Mouse (Mus musculus) liver, adult 2 months (tissue): ENCODE results near the gene Syce3. TPM values are rescaled to one million over a fixed set of nuclear protein-coding genes. Genes with fewer than 3 reads are reported as not detected.

ENCODE experiments used
- DNase-seq: peaks from one replicate; pipeline ENCODE4 v3.0.0-alpha.2; 2011; ENCODE audit warnings: low read depth, low spot score; ENCODE audit errors: extremely low read depth
- H3K27ac ChIP-seq: fragments of 200-500 bp; replicated peaks from 2 replicates; pipeline ENCODE4 v1.5.1; 2012; ENCODE audit warnings: low read depth, mild to moderate bottlenecking, control low read depth, inconsistent platforms, low read length; ENCODE audit not compliant: insufficient read depth
- H3K27me3 ChIP-seq: fragments of 200-500 bp; 2 replicates; pipeline ENCODE4 v1.6.1; 2012; ENCODE audit warnings: mild to moderate bottlenecking, moderate library complexity, low read length, inconsistent platforms; ENCODE audit not compliant: control insufficient read depth, insufficient read depth
- H3K36me3 ChIP-seq: fragments of 200-500 bp; 2 replicates; pipeline ENCODE4 v1.6.1; 2012; ENCODE audit warnings: low read length, inconsistent platforms; ENCODE audit not compliant: control insufficient read depth, insufficient read depth
- H3K4me1 ChIP-seq: fragments of 200-500 bp; 2 replicates; pipeline ENCODE4 v1.6.1; 2011; ENCODE audit warnings: low read length; ENCODE audit not compliant: control insufficient read depth, insufficient read depth
- H3K4me3 ChIP-seq: fragments of 200-500 bp; 2 replicates; pipeline ENCODE4 v1.5.1; 2011; ENCODE audit warnings: low read depth, mild to moderate bottlenecking, control low read depth, low read length, moderate library complexity; ENCODE audit not compliant: insufficient read depth
- H3K79me2 ChIP-seq: fragments of 200-500 bp; 2 replicates; pipeline ENCODE4 v1.6.1; 2012; ENCODE audit warnings: inconsistent platforms, mild to moderate bottlenecking, low read length, moderate library complexity; ENCODE audit not compliant: control insufficient read depth, insufficient read depth
- H3K9ac ChIP-seq: fragments of 200-500 bp; 2 replicates; pipeline ENCODE4 v1.6.1; 2012; ENCODE audit warnings: low read depth, mild to moderate bottlenecking, control low read depth, inconsistent platforms, low read length
- CTCF ChIP-seq: fragments of 200-500 bp; IDR thresholded peaks from 2 replicates; pipeline ENCODE4 v1.5.1; 2011; ENCODE audit warnings: low read depth, low read length, control low read depth
- POLR2A ChIP-seq: fragments of 200-500 bp; IDR thresholded peaks from 2 replicates; pipeline ENCODE4 v1.6.1; 2011; ENCODE audit warnings: low read length, control low read depth; ENCODE audit not compliant: insufficient read depth; ENCODE audit errors: extremely low read depth
- WGBS: fragments of 180-500 bp; shearing (Covaris S2); methylation state at CpG from one replicate; pipeline ENCODE4 v1.1.7; 2018; 5-methylcytosine and 5-hydroxymethylcytosine counted together
- polyA plus RNA-seq: library from polyadenylated mRNA; depleted of rRNA; stranded (reverse); fragments of >200 nt; gene quantifications from 2 replicates; pipeline ENCODE4 v1.2.3, GENCODE M21; 2012
- total RNA-seq: library from RNA; depleted of rRNA; stranded (reverse); fragments of >200 nt; gene quantifications from 2 replicates; pipeline ENCODE4 v1.2.3, GENCODE M21; 2014

Gene Syce3
- total and polyA plus RNA-seq, 2 experiments, result not detected

GRCm38 (mm10) chr15:89377938-89378828 is 32.1 kb downstream of the Syce3 start:
- peak overlapping the region; percentile 90 for H3K27ac ChIP-seq
- peak overlapping the region; percentile 50 for H3K4me3 ChIP-seq
- H3K36me3 ChIP-seq, result no peaks in the 10 kb centered on the region
- H3K9ac ChIP-seq, result peak overlapping the region; percentile 53
- peaks cover 14% of the 10 kb centered on the region for H3K4me1 ChIP-seq
- 24% methylated on average over 46 of the region's 46 CpGs for WGBS
- TF ChIP-seq CTCF (no peak), POLR2A (no peak)
- DNase-seq, result peak; percentile 25
- peaks cover 4% of the 10 kb centered on the region; the same call in 1 of the 2 replicates for H3K79me2 ChIP-seq
- H3K27me3 ChIP-seq, result no peaks in the 10 kb centered on the region

DNA sequence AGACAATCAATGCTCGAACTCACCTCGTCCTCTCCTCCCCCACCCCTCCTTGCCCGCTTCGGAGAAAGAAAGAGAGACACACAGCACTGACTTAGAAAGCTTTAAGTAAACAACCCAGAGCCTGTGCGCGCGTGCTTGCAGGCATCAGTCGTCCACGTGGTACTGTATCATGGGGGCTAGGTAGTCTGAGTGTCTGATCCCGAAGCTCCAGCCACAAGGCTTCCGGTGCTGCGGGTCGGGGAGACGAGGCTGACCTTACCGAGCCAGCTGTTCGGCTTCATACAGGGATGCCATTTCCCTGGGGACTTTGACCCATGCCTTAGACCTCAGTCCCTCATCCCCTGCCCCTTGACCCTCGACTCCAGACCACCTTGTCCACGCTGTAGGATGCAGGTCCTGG is 32.9 kb downstream of the Syce3 start:
- Histone ChIP-seq H3K9ac (peak overlapping the region; percentile 75), H3K4me1 (peaks cover 16% of the 10 kb centered on the region), H3K27ac (peak overlapping the region; percentile 90), H3K36me3 (peaks cover under 1% of the 10 kb centered on the region; the same call in 1 of the 2 replicates), H3K27me3 (no peaks in the 10 kb centered on the region), H3K4me3 (peak overlapping the region; percentile 60), H3K79me2 (peaks cover 4% of the 10 kb centered on the region; the same call in 1 of the 2 replicates)
- no peak for DNase-seq
- 10% methylated on average over 18 of the region's 18 CpGs for WGBS
- TF ChIP-seq CTCF (no peak), POLR2A (no peak)

DNA sequence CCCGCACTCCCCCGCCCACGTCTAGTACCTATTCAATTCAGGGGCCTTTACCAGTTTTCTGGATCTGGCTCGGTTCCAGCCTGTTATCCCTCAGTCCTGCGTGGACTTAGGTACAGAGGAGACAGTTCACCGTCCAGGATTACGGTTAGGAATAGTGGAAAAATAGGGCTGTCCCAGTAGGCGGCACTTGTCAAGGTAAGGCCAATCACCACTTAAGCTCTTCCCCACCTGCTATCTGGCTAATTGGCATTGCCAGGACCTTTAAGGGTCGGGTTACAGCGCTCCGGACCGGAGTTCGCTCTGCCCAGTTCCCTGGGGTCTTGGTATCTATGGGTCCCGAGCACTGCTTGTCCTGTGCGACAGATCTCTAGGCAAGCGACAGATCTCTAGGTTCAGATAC is 33.3 kb downstream of the Syce3 start, which contains the start of gene Tymp:
TSS of gene Tymp (minus strand) at position 83 of the 400 bp plus-strand sequence.
- peaks cover 3% of the 10 kb centered on the region; the same call in 1 of the 2 replicates for H3K36me3 ChIP-seq
- peak; percentile 96 for DNase-seq

GRCm38 (mm10) chr15:89376040-89376439 is 34.3 kb downstream of the Syce3 start:
- TF ChIP-seq CTCF, result no peak
- TF ChIP-seq POLR2A, result peak; percentile 43; the same call in 1 of the 2 replicates
- peak; percentile 100 for DNase-seq
- peaks cover 16% of the 10 kb centered on the region for H3K4me1 ChIP-seq
- no peaks in the 10 kb centered on the region for H3K27me3 ChIP-seq
- H3K4me3 ChIP-seq, result peak overlapping the region; percentile 60
- peak overlapping the region; percentile 75 for H3K9ac ChIP-seq
- 36% methylated on average over 7 of the region's 7 CpGs for WGBS
- peaks cover 6% of the 10 kb centered on the region; the same call in 1 of the 2 replicates for H3K36me3 ChIP-seq
- peaks cover 4% of the 10 kb centered on the region; the same call in 1 of the 2 replicates for H3K79me2 ChIP-seq
- peak overlapping the region; percentile 90 for H3K27ac ChIP-seq

More for the DNA sequence above, 33.3 kb downstream of the Syce3 start, which contains the start of gene Tymp:
- 18% methylated on average over 16 of the region's 16 CpGs for WGBS
- TF ChIP-seq POLR2A, result peak; percentile 62; the same call in 1 of the 2 replicates
- TF ChIP-seq CTCF, result no peak
- H3K4me3 ChIP-seq, result peak within 1 kb of the TSS; percentile 60
- H3K79me2 ChIP-seq, result peaks cover 4% of the 10 kb centered on the region; the same call in 1 of the 2 replicates
- H3K9ac ChIP-seq, result peak within 1 kb of the TSS; percentile 75
- peak within 1 kb of the TSS; percentile 90 for H3K27ac ChIP-seq
- peaks cover 16% of the 10 kb centered on the region for H3K4me1 ChIP-seq
- no peaks in the 10 kb centered on the region for H3K27me3 ChIP-seq

DNA sequence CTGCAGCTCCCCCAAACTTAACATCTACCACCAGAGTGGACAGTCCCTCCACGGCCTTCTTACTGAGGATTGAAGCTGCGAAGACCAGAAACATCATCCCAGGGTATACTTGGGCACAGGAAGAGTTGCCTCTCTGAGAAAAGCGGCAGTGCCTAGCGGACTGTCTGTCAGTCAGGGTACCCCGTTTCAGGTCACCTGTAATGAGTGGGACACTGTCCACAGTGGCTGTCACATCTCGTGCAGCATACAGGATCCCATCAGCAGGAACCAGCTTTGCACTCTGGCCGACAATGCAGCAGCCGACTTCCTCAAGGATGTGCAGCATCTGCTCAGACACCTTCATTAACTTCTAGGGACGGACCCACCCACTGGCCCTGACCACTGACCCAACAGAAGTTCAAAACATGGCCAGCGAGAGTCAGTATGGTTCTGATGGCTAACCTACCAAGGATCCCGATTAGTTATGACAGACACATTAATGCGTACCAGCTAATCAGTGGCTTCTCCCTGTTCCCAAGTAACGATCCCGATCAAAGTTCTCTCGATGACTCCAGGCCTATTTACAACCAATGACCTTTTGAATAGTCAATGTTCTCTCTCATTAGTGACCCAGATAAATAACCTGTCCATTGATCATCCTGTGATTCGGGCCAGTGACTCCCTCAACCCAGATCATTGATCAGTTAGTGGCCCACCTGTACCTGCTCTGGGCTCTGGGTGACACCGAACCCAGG is 35.3 kb downstream of the Syce3 start:
- Histone ChIP-seq H3K27ac (peak overlapping the region; percentile 93), H3K4me3 (peak overlapping the region; percentile 67), H3K36me3 (peaks cover 6% of the 10 kb centered on the region; the same call in 1 of the 2 replicates), H3K79me2 (peaks cover 4% of the 10 kb centered on the region; the same call in 1 of the 2 replicates), H3K9ac (peak overlapping the region; percentile 88), H3K4me1 (peaks cover 16% of the 10 kb centered on the region), H3K27me3 (no peaks in the 10 kb centered on the region)
- peak; percentile 100 for DNase-seq
- TF ChIP-seq CTCF (no peak), POLR2A (no peak)
- 34% methylated on average over 17 of the region's 17 CpGs for WGBS
